Mouse (Mus musculus) lung, postnatal 25 days (tissue): ENCODE data around the gene Tex26.
A peak's percentile ranks its signal among the peaks of the same experiment; 100 is the strongest.

ENCODE experiments used
- DNase-seq: peaks from one replicate; pipeline ENCODE4 v3.0.0; 2022; ENCODE audit warnings: low spot score

Gene Tex26

GRCm38 (mm10) chr5:149439531-149440179, at the start of gene Tex26:
Tex26 (plus strand) TSS chr5:149439660.
- peak; percentile 66 for DNase-seq

- peak; percentile 57 for DNase-seq
These were observed 47.7 kb upstream of the Tex26 start for GRCm38 (mm10) chr5:149391574-149392375.

GRCm38 (mm10) chr5:149392420-149392988, 47.0 kb upstream of the Tex26 start:
- DNase-seq = no peak

DNA sequence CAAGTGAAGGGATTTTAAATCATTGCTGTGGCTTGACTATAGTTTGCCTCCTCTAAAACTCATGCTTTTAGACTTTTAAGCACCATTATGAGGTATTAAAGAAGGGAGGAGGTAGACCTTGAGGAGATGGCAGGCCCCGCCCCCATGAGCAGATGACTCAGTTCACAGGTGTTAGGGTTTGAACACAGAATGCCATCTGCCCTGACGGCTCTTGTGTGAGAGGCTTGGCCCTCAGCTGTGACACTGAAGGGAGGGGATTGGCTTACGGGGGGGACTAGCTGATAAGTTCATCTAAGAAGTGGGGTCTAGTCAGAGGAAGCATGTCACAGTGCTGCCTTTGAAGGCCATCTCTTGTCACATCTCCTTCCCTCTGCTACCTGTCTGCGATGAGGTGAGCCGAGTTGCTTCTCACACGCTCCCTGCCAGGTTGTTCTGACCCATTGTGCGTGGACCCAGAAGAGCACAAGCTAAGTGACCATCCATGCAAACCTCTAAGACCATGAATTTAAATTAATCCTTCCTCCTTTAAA, 37.9 kb upstream of the Tex26 start:
- no peak for DNase-seq

GRCm38 (mm10) chr5:149402029-149402428, 37.4 kb upstream of the Tex26 start:
- peak; percentile 35 for DNase-seq

- peak; percentile 59 for DNase-seq
These were observed 36.1 kb upstream of the Tex26 start for GRCm38 (mm10) chr5:149403386-149403785.

DNA sequence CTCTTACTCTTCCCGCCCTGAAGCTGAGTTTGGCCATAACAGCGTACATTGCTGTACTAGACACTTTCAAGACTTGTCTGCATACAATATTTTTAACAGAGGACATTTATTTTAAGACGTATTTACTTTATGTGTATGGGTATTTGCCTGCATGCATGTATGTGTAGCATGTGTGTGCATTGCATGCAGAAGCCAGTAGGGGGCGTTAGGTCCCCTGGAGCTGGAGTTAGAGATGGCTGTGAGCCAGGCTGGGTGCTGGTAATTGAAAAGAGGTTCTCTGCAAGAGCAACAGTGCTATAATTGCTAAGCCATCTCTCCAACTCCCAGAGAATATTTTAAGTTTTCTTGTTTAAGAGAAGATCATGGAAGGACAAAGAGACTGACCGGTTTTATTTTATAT, 34.8 kb upstream of the Tex26 start:
- DNase-seq = no peak

DNA sequence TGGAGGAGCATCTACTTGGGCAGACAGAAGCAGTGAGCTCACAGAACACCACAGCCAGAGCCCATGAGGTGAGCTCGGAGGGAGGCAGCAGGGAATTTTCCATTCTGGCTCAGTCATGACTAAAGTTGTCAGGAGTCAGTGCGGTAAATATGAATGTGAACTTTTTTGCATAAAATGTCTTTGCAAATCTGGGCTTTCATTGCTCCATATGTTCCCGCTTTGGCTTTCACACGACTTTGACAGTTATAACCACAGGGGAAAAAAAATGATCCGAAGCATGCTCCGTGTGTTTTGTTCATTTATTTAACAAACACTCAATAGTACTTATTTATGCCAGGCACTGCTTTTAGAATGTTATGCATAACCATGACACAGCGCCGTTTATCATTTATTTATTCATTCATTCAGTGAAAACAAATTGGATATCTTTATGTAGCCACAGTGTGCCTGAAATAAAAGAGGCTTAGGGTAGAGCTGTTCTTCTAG, 32.6 kb upstream of the Tex26 start:
- no peak for DNase-seq

DNA sequence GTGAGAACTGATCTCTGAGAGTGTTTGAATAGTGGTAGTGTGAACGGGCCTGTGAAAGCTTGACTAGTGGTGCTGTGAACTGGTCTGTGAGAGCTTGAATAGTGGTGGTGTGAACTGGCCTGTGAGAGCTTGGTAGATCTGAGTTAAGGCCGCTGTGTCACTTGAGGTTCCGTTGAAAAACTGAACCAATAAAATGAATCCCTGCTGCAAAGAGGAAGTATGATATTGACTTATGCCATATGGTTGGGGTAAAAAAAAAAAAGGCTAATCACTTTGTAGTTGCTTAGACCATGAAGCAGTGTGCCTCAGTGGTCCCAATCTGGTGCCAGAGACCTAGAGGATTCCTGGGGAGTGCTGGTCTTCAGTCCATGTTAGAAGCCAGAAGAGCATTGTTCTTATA, 30.0 kb upstream of the Tex26 start:
- no peak for DNase-seq

DNA sequence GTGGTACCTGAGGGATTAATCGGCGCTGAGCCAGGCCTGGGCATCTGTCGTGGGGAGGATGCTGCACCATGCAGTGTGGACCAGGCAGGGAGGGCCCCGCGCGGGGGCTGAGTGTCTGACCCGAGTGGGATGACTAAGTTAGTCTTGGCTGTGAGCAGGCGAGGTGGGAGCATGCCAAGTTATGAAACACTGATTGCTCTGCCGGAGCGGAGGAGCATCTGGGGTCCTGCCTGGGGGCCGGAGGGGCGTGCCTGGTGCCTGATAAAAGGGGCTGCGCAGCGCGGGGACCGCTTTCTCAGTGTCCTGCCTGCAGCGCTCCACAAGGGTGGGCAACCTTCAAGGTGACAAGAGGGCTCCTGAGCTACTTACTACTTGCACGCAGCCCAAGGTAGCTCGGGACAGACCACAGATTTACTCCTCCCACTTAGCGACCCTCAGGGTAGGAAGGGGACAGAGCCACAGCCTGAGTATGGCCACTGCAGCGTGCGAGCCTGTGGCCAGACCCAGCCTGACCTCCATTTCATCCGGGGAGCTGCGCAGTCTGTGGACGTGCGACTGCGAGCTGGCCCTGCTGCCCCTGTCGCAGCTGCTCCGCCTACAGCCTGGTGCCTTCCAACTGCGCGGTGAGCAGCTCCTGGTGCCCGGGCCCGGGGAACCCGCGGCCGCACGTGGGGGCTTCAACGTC, 27.8 kb upstream of the Tex26 start, which contains the start of gene Medag:
TSS of gene Medag (plus strand) at position 241 of the 685 bp plus-strand sequence.
- DNase-seq = peak; percentile 73

DNA sequence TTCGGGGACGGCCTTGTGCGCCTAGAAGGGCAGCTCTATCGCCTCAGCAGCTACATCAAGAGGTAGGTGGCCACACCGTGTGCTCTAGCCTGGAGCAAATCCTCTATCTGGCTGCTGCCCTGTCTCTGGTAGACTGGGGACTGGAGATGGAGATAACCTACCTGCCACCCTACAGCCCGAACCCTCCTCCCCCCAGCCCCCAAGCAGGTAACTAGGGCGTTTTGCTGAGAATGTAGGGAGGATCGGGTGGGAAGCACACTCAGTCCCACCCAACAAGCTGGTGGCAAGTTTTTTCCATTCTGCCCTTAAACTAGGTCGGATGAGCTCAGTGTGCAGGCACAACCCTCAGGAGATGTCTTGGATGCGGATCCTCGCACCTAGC, 27.3 kb upstream of the Tex26 start:
- DNase-seq = no peak

DNA sequence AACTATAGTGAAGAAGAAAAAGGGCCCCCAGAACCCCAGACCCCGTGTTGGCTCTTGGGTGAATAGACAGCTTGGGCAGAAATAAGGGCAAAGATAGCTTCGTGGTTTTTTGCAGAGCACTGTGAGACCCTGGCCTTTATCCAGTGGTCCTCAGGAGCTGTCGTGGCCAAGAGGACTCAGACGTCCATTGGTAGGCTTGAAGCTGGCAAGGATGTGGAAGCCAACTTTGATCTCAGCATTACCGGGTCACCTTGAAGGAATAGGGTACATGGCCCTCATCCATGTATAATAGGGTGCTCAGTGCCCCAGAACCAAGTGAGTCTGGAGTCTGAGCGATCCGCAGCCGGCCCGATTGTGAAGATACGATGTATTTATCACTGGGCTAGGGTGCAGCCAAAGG, 26.8 kb upstream of the Tex26 start:
- no peak for DNase-seq

GRCm38 (mm10) chr5:149414369-149415167, 24.9 kb upstream of the Tex26 start:
- no peak for DNase-seq

GRCm38 (mm10) chr5:149417381-149417780, 22.1 kb upstream of the Tex26 start:
- DNase-seq = no peak

GRCm38 (mm10) chr5:149426525-149426924, 12.9 kb upstream of the Tex26 start:
- DNase-seq = no peak

- no peak for DNase-seq
These were observed 12.0 kb upstream of the Tex26 start for GRCm38 (mm10) chr5:149427277-149428060.

GRCm38 (mm10) chr5:149428347-149428746, 11.1 kb upstream of the Tex26 start:
- no peak for DNase-seq

DNA sequence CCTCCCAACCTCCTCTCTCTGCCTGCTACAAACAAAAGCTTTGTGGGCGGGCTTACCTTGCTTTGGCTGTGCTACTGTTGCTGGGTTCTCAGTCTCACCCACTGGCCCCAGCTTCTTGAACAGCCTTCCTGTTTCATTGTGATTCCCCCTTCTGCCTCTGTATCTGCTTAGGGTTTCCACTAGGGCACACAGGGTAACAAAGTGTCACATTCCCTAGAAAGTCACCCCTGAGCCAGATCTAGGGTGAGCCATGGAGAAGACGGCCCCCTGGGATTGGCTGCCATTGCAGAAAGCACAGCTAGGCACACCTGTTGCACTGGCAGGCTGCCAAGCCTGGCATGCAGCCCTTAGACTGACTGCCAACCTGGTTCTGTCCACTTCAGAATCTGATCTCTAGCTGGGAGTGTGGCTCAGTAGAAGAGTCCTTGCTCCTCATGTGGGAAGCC, 10.6 kb upstream of the Tex26 start:
- peak; percentile 79 for DNase-seq

GRCm38 (mm10) chr5:149429541-149429940, 9.9 kb upstream of the Tex26 start:
- DNase-seq = no peak

- DNase-seq = no peak
These were observed 8.5 kb upstream of the Tex26 start for GRCm38 (mm10) chr5:149430943-149431342.
